Mouse (Mus musculus): ENCODE measurements around the gene Tmub2.

DNA sequence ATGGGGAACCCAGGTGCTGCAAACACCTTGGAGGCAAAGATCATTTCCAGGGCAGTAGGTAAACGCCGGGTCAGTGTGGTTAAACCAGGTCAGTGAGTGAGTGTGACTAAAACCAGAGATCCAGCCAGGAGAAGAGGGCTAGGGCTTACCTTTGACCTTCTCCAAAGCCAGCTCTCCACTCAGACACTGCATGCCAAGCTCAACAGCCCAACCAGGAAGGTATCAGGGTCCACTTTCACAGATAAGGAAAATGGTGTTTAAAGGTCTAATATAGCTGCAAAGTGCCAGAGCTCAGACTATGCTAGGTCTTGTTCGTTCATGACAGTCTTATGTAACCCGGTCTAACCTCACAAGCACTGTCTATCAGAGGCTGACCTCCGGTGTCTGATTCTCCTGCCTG lies 43.5 kb upstream of the Tmub2 start:
- TF ChIP-seq CTCF (IDR thresholded peaks at IDR 0.05; ENCODE audit: borderline replicate concordance, control insufficient read depth, extremely low read depth, insufficient read depth, low read length, poor library complexity) (no peak), POLR2A (IDR thresholded peaks at IDR 0.05; ENCODE audit: control insufficient read depth, extremely low read depth, insufficient read depth, low read length, poor library complexity) (no peak)
